Mouse (Mus musculus): ENCODE results near the gene Eif3l.

DNA sequence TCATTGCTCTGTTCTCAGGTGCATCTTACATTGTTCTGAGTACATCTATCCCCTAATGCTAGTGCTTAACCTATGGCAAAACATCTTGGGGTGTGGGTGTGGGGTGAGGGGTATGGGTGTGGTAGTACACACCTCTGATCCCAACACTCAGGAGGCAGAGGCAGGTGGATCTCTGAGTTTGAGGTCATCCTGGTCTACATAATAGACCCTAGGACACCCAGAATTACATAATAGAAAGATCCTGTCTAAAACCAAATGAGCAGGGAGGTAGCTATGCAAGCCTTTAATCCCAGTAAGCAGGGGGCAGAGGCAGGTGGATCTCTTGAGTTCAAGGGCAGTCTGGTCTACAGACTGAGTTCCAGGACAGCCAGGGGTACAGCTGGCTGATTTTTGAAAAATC is 1.2 kb upstream of the Eif3l start:
- TF ChIP-seq GATA1 (IDR thresholded peaks at IDR 0.05; ENCODE audit: borderline replicate concordance, low read length) (no peak), FLI1 (IDR thresholded peaks at IDR 0.05; ENCODE audit: low read length) (no peak)

Measured in megakaryocyte, embryonic 14.5 days (primary cell).